Mouse (Mus musculus) hindbrain, embryonic 15.5 days (tissue): Measurements from ENCODE around the gene Lrrc26. TPM values are rescaled to one million over a fixed set of nuclear protein-coding genes. Genes with fewer than 3 reads are reported as not detected.
A peak's percentile ranks its signal among the peaks of the same experiment; 100 is the strongest.

Source experiments
- ATAC-seq: fragments of 200-750 bp; cut with Nextera tagmentation; 2 replicates; pipeline ENCODE4 v1.8.0; 2017; ENCODE audit warnings: low read depth, moderate number of reproducible peaks, moderate TSS enrichment; ENCODE audit not compliant: low FRiP score
- H3K27ac ChIP-seq: fragments of 300-500 bp; sonication (generic); replicated peaks from 2 replicates; pipeline ENCODE4 v1.5.1; 2015; ENCODE audit warnings: mild to moderate bottlenecking, inconsistent platforms
- H3K27me3 ChIP-seq: fragments of 300-500 bp; sonication (generic); 2 replicates; pipeline ENCODE4 v1.6.1; 2015; ENCODE audit warnings: control low read depth, inconsistent platforms
- H3K36me3 ChIP-seq: fragments of 300-500 bp; sonication (generic); 2 replicates; pipeline ENCODE4 v1.6.1; 2015; ENCODE audit warnings: control low read depth, inconsistent platforms
- H3K4me1 ChIP-seq: fragments of 300-500 bp; sonication (generic); replicated peaks from 2 replicates; pipeline ENCODE4 v1.6.1; 2015; ENCODE audit warnings: control low read depth, inconsistent platforms
- H3K4me2 ChIP-seq: fragments of 300-500 bp; sonication (generic); 2 replicates; pipeline ENCODE4 v1.6.1; 2015; ENCODE audit warnings: moderate library complexity, mild to moderate bottlenecking, inconsistent platforms
- H3K4me3 ChIP-seq: fragments of 300-500 bp; sonication (generic); 2 replicates; pipeline ENCODE4 v1.5.1; 2015; ENCODE audit warnings: mild to moderate bottlenecking, inconsistent platforms
- H3K9ac ChIP-seq: fragments of 300-500 bp; sonication (generic); 2 replicates; pipeline ENCODE4 v1.6.1; 2015; ENCODE audit warnings: inconsistent platforms
- H3K9me3 ChIP-seq: fragments of 300-500 bp; sonication (generic); 2 replicates; pipeline ENCODE4 v1.6.1; 2016; ENCODE audit warnings: control low read depth, inconsistent platforms
- WGBS: fragments of 180-500 bp; shearing (Covaris S2); methylation state at CpG from one replicate; pipeline ENCODE4 v1.1.7; 2015; 5-methylcytosine and 5-hydroxymethylcytosine counted together
- polyA plus RNA-seq: library from polyadenylated mRNA; unstranded; fragments of >200 nt; fragmentation: Nextera tagmentation; extraction: Ambion mirVana; gene quantifications from 2 replicates; pipeline ENCODE4 v1.2.1, GENCODE M21; 2015

The Lrrc26 gene
- polyA plus RNA-seq, 1 experiment from 2014 or later: not detected

DNA sequence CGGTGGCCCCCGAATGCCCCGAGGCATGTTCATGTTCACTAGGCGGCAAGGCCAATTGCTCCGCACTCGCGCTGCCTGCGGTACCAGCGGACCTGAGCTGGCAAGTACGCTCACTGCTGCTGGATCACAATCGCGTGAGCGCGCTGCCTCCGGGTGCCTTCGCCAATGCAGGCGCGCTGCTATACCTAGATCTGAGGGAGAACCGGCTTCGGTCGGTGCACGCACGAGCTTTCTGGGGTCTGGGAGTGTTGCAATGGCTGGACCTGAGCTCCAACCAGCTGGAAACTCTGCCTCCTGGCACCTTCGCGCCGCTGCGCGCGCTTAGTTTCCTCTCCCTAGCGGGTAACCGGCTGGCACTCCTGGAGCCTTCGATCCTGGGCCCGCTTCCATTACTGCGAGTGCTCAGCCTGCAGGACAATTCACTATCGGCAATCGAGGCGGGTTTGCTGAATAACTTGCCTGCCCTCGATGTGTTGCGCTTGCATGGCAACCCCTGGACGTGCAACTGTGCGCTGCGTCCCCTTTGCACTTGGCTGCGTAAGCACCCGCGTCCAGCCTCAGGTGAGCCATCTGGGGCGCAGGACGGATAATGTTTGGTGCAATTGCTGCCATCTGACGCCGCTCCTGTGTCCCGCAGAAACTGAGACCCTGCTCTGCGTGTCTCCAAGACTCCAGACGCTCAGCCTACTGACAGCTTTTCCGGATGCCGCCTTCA, 543 bp downstream of the Lrrc26 start:
- peak overlapping the region; percentile 62 for H3K4me2 ChIP-seq
- peaks cover 67% of the 10 kb centered on the region for H3K27me3 ChIP-seq
- H3K9me3 ChIP-seq: no peaks in the 10 kb centered on the region
- H3K4me3 ChIP-seq: peak overlapping the region; percentile 29
- 2% methylated on average over 54 of the region's 54 CpGs for WGBS
- peak overlapping the region; percentile 53 for H3K27ac ChIP-seq
- H3K4me1 ChIP-seq: peaks cover 45% of the 10 kb centered on the region
- ATAC-seq: peak; percentile 17
- peak overlapping the region; percentile 25 for H3K9ac ChIP-seq
- H3K36me3 ChIP-seq: peaks cover 11% of the 10 kb centered on the region; the same call in 1 of the 2 replicates

DNA sequence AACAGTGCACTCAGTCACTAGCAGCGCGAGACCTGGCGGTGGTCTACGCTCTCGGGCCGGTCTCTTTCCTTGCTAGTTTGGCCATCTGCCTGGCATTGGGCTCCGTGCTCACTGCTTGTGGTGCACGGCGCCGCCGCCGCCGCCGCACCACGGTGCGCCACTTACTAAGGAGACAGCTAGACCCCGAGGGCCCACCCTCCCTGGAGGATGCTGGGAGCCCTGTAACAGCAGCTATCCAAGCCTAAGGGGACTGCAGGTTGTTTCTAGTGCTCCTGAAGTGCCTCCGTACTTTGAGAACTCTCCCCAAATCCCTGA, 1.1 kb downstream of the Lrrc26 start:
- no peaks in the 10 kb centered on the region for H3K9me3 ChIP-seq
- no peak overlapping the region for H3K9ac ChIP-seq
- ATAC-seq: peak; percentile 10; the same call in 1 of the 2 replicates
- H3K27me3 ChIP-seq: peaks cover 67% of the 10 kb centered on the region
- peak overlapping the region; percentile 29 for H3K4me3 ChIP-seq
- H3K4me1 ChIP-seq: peaks cover 45% of the 10 kb centered on the region
- H3K4me2 ChIP-seq: peak overlapping the region; percentile 62
- peak overlapping the region; percentile 53; the same call in 1 of the 2 replicates for H3K27ac ChIP-seq
- under 1% methylated on average over 18 of the region's 18 CpGs for WGBS
- H3K36me3 ChIP-seq: peaks cover 7% of the 10 kb centered on the region; the same call in 1 of the 2 replicates

DNA sequence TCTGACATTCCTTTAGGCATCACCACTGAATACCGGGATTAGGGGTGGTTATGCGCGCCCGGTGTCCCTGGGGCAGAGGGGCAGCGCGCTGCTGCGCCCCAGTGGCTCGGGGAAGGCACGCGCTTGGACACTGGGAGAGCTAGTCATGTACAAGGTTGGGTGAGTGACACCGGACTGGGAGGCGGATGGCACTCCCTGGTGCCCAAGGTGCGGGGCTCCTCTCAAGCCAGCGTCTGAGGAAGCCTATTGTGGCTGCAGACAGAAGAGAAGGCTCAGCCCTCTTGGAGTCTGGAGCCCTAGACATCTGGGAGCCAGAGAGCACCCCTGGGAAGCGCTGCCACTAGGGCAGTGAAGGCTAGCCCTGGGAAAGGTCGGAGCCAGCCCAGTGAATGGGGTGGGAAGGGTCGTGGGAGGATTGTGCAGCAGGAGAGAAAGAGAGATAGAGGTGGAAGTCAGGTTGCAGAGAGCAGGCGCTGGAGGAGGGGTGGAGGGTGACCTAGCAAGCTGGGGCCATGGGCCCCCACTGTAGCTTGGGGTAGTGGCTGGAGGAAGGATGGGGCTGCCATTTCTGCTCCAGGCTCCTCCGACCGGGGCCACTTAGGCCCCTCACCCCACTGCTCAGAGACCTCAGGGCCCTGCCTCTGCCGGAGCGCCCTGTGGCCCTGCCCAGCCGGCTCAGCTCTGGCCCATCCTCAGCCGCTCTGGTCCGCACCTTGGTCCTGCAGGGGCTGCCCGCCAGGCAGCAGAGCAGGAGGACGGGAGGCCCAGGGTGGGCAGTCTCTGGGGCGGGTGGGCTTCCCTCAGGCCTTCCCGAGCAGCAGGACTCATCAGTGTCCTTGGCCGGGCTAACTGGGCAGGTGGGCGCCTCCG, 1.7 kb downstream of the Lrrc26 start:
- peaks cover 71% of the 10 kb centered on the region for H3K27me3 ChIP-seq
- H3K27ac ChIP-seq: no peak overlapping the region
- peaks cover 10% of the 10 kb centered on the region; the same call in 1 of the 2 replicates for H3K36me3 ChIP-seq
- 8% methylated on average over 32 of the region's 32 CpGs for WGBS
- ATAC-seq: no peak
- no peaks in the 10 kb centered on the region for H3K9me3 ChIP-seq
- H3K4me2 ChIP-seq: peak overlapping the region; percentile 62
- H3K4me1 ChIP-seq: peaks cover 45% of the 10 kb centered on the region
- H3K9ac ChIP-seq: 0 out of 2 replicates have a peak overlapping the region, but pooled peaks have one; percentile 6
- 0 out of 2 replicates have a peak overlapping the region, but pooled peaks have one; percentile 16 for H3K4me3 ChIP-seq

DNA sequence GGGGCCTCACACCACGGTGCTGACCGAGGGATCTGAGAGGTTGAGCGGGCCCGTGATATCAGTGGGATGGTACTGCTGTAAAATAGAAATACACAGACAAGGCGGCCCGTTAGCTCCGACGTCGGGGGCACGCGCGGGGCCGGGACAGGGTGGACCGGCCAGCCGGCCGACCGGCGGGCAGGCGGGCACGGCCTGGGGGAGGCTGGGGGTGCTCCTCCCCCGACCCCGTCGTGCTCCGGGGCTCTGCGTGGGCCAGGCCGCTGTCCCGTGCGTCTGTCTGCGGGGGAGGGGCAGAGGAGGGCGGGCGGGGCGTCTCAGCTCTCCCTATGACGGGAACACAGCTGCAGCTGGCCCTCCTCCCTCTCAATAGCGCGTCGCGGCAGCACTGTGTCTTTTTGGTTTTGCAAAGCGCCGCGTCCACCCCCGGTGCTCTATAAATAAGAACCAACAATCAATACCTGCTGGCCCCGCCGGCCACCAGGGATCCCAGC, 2.4 kb downstream of the Lrrc26 start:
- H3K36me3 ChIP-seq: peaks cover 17% of the 10 kb centered on the region; the same call in 1 of the 2 replicates
- peak overlapping the region; percentile 8; the same call in 1 of the 2 replicates for H3K9ac ChIP-seq
- H3K9me3 ChIP-seq: no peaks in the 10 kb centered on the region
- no peak overlapping the region for H3K27ac ChIP-seq
- peaks cover 42% of the 10 kb centered on the region for H3K4me1 ChIP-seq
- peaks cover 77% of the 10 kb centered on the region for H3K27me3 ChIP-seq
- WGBS: 7% methylated on average over 37 of the region's 43 CpGs
- peak overlapping the region; percentile 16 for H3K4me3 ChIP-seq
- peak overlapping the region; percentile 43 for H3K4me2 ChIP-seq
- ATAC-seq: no peak

DNA sequence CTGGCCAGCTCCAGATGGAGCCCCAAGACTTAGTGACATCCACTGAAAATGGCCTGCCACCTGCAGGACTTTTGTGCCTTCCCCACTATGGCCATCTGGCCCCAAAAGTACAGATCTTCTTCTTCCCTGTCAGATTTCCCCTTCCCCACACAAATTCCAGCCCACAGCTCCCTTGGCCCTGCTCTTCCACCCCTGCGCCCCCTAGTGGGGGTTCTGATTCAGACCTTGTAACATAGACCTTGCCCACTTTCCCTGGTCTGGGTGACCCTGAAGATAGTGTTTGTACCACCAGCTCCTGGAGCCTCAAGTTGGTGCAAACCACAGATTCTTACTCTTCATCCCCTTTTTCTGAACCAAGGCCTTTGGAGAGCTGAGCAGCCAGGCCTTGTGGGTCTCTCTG, 3.1 kb downstream of the Lrrc26 start:
- no peak for ATAC-seq
- no peak overlapping the region for H3K4me2 ChIP-seq
- no peak overlapping the region for H3K9ac ChIP-seq
- 0 out of 2 replicates have a peak overlapping the region, but pooled peaks have one; percentile 16 for H3K4me3 ChIP-seq
- H3K36me3 ChIP-seq: peaks cover 22% of the 10 kb centered on the region; the same call in 1 of the 2 replicates
- no peak overlapping the region for H3K27ac ChIP-seq
- H3K4me1 ChIP-seq: peaks cover 39% of the 10 kb centered on the region
- H3K27me3 ChIP-seq: peaks cover 83% of the 10 kb centered on the region
- no peaks in the 10 kb centered on the region for H3K9me3 ChIP-seq
- WGBS: 0% methylated on average over 1 of the region's 1 CpGs

DNA sequence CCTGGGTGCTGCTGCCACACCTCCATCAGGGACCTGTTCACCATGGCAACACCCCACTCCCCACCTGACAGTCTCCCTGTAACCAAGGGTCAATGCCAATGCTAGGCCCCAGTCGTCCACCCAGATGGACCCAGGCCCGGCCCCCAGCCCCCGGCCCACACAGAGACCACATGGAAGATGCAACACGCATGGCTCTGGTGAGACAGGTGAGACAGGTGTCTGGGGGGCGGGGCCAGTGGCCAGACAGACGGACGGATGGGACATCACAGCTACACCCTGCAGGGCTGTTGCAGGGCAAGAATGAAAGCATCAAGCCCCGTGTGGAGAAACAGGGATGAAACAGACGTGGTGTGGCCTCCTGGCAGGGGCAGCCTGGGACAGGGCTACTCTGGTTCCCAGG, 4.0 kb downstream of the Lrrc26 start:
- H3K4me2 ChIP-seq: no peak overlapping the region
- H3K27me3 ChIP-seq: peaks cover 83% of the 10 kb centered on the region
- peaks cover 39% of the 10 kb centered on the region for H3K4me1 ChIP-seq
- WGBS: 78% methylated on average over 9 of the region's 9 CpGs
- peaks cover 22% of the 10 kb centered on the region; the same call in 1 of the 2 replicates for H3K36me3 ChIP-seq
- no peak overlapping the region for H3K4me3 ChIP-seq
- ATAC-seq: no peak
- H3K9ac ChIP-seq: no peak overlapping the region
- no peaks in the 10 kb centered on the region for H3K9me3 ChIP-seq
- no peak overlapping the region for H3K27ac ChIP-seq

DNA sequence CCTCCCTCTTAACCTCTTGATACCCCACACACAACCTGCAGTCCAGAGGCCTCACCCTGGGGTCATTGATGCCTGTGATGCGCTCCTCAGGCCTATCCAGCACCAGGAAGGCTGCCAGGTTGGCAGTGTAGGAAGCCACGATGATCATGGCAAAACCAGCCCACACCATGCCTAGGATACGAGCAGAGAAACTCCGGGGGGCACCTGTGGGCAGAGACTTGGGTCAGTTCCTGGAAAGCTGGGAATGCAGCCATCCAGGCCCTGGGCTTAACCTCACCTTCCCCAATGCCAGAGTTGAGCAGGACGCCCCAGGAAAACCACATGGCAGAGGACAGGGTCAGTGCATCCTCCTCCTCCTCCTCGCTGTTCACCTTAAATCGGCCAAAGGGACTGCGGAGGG, 7.4 kb downstream of the Lrrc26 start:
- H3K9ac ChIP-seq: no peak overlapping the region
- no peak for ATAC-seq
- H3K4me1 ChIP-seq: peaks cover 7% of the 10 kb centered on the region
- peaks cover 51% of the 10 kb centered on the region for H3K27me3 ChIP-seq
- no peaks in the 10 kb centered on the region for H3K9me3 ChIP-seq
- H3K4me3 ChIP-seq: no peak overlapping the region
- peaks cover 29% of the 10 kb centered on the region for H3K36me3 ChIP-seq
- 88% methylated on average over 8 of the region's 8 CpGs for WGBS
- no peak overlapping the region for H3K27ac ChIP-seq
- H3K4me2 ChIP-seq: no peak overlapping the region

DNA sequence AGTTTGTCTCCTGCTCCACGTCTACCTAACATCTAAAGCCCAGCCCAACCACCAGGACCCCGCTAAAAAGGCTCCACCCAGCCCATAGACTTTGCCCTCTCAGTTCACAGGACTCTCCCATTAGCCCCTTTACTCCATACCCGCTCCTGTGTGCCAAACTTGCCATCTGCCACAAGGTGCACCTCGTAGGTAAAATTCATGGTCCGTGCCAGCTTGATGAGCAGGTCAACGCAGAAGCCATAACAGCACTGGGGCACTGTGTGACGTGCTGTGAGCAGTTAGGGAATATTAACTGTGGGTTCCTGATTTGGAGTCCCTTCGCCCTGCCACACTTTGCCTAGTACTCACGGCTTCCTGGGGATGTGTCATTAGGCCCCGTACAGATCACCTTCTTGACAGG, 8.3 kb downstream of the Lrrc26 start:
- Histone ChIP-seq H3K9me3 (no peaks in the 10 kb centered on the region), H3K9ac (no peak overlapping the region), H3K4me1 (no peaks in the 10 kb centered on the region), H3K36me3 (peaks cover 32% of the 10 kb centered on the region), H3K27me3 (peaks cover 44% of the 10 kb centered on the region), H3K27ac (no peak overlapping the region), H3K4me2 (no peak overlapping the region), H3K4me3 (no peak overlapping the region)
- 85% methylated on average over 10 of the region's 10 CpGs for WGBS
- ATAC-seq: no peak

DNA sequence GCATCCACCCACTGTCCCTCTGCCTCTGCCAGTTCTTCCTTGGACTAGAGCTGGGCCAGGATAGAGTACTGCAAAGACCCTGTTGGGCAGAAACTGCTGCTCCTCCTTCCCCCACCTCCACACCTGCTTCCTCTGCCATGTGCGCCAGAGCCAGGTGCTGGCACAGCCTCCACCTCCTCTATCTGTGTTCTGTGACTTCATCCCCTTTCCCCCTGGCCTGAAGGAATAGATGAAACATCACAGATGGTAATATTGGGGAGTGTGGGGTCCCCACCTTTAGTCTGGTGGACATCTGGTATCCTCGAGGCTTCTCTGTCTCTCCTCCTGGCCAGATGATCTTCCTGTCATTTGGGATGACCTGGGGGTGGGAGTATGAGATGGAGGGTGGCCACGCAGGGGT, 13.7 kb downstream of the Lrrc26 start:
- no peak for ATAC-seq
- H3K27me3 ChIP-seq: peaks cover 30% of the 10 kb centered on the region
- no peak overlapping the region for H3K4me2 ChIP-seq
- no peak overlapping the region for H3K9ac ChIP-seq
- H3K9me3 ChIP-seq: no peaks in the 10 kb centered on the region
- WGBS: 57% methylated on average over 3 of the region's 3 CpGs
- peaks cover 16% of the 10 kb centered on the region for H3K36me3 ChIP-seq
- H3K27ac ChIP-seq: no peak overlapping the region
- H3K4me3 ChIP-seq: no peak overlapping the region
- H3K4me1 ChIP-seq: peaks cover 12% of the 10 kb centered on the region

DNA sequence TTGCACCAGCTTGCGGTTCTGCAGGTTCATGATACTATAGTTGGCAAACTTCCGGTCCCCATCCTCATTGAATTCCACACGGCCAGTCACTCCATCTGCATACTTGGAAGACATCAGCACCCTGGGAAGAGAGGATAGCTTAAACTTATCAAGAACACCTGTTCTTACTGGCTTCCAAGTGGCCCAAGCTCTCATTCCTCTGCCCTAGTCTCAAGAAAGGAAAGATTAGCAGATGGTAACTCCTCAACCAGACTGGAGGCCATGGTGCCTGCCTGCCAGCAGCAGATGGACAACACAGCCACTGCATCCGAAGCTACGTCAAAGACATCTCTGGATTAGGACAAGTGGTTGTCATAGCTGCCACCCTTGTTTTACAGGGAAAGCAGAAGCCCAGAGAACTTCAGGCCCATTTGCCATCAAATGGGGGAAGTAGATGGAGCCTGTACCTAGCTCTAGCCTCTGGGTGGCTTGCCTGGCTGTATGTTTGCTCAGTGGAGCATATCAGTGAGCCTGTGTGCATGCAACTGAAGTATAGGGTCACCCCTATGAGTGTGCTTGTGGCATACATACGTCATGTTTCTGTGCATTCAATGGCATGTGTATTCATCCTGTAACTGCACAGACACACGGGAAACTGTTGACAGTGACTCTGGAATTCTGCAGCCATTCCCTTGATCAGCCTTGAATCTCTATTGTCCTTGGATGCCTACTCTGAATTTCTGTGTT, 14.4 kb downstream of the Lrrc26 start:
- no peaks in the 10 kb centered on the region for H3K9me3 ChIP-seq
- H3K4me1 ChIP-seq: peaks cover 12% of the 10 kb centered on the region
- H3K27ac ChIP-seq: 0 out of 2 replicates have a peak overlapping the region, but pooled peaks have one; percentile 35
- H3K9ac ChIP-seq: no peak overlapping the region
- peaks cover 23% of the 10 kb centered on the region for H3K36me3 ChIP-seq
- peaks cover 34% of the 10 kb centered on the region for H3K27me3 ChIP-seq
- H3K4me3 ChIP-seq: peak overlapping the region; percentile 42; the same call in 1 of the 2 replicates
- no peak for ATAC-seq
- H3K4me2 ChIP-seq: peak overlapping the region; percentile 69
- WGBS: 64% methylated on average over 7 of the region's 7 CpGs

DNA sequence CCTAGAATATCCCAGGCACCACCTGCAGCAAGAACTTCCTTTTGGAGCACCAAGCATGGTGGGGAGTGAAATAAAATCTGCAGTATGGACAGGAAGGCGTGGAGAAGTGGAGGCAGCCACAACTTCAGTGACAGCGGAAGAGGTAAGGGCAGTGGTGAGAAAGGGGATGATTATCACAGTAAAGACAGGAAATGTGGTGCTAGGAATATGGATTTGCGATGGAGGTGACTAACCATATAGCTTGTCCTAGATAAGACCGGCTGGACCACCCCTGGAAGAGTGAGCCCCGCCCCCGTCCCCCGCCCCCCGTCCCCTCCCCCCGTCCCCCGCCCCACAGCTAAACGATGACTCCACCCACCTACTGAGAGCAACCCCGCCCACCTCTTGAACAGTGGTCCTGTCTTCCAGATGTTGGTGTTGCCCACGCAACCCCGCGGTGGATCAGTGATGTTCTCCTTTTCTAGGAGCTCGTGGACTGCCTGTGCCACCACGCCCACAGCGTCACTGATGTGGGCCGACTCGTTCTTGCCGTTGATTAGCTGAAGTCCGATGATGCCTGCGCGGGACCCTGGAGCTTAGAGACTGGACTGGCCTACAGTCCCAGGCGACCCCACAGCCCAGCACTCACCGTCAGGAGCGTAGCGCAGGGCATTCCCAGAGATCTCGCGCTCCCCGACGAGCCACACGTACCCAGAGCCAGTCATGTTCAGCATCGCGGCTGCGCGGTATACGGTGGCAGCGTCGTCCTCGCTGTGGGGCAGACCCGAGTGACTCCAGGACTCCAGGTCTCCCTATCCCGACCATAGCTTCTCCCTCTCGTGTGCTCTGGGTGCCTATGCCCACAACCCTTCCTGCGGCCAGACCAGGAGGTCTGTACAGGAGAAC, 15.2 kb downstream of the Lrrc26 start:
- Histone ChIP-seq H3K27me3 (peaks cover 42% of the 10 kb centered on the region), H3K4me1 (peaks cover 12% of the 10 kb centered on the region), H3K36me3 (peaks cover 26% of the 10 kb centered on the region), H3K9ac (peak overlapping the region; percentile 49), H3K4me3 (peak overlapping the region; percentile 42), H3K9me3 (no peaks in the 10 kb centered on the region), H3K27ac (peak overlapping the region; percentile 63), H3K4me2 (peak overlapping the region; percentile 69)
- ATAC-seq: peak; percentile 88
- WGBS: 4% methylated on average over 45 of the region's 45 CpGs
